Mouse (Mus musculus) kidney, embryonic 16.5 days (tissue): ENCODE measurements around the gene Cenpe. TPM values are rescaled to one million over a fixed set of nuclear protein-coding genes. Genes with fewer than 3 reads are reported as not detected.
A peak's percentile ranks its signal among the peaks of the same experiment; 100 is the strongest.

Experiments
- ATAC-seq: fragments of 200-750 bp; cut with Nextera tagmentation; 2 replicates; pipeline ENCODE4 v1.8.0; 2017; ENCODE audit warnings: moderate TSS enrichment; ENCODE audit not compliant: low FRiP score, low TSS enrichment
- H3K27ac ChIP-seq: fragments of 300-500 bp; sonication (generic); 2 replicates; pipeline ENCODE4 v1.5.1; 2014; ENCODE audit warnings: low read length
- H3K27me3 ChIP-seq: fragments of 300-500 bp; sonication (generic); 2 replicates; pipeline ENCODE4 v1.6.1; 2014; ENCODE audit warnings: low read length, control low read depth, mixed read lengths; ENCODE audit not compliant: insufficient read depth
- H3K36me3 ChIP-seq: fragments of 300-500 bp; sonication (generic); 2 replicates; pipeline ENCODE4 v1.6.1; 2014; ENCODE audit warnings: low read length, control low read depth, mixed read lengths; ENCODE audit not compliant: insufficient read depth
- H3K4me1 ChIP-seq: fragments of 300-500 bp; sonication (generic); 2 replicates; pipeline ENCODE4 v1.6.1; 2014; ENCODE audit warnings: low read length, control low read depth, mixed read lengths; ENCODE audit not compliant: insufficient read depth
- H3K4me2 ChIP-seq: fragments of 300-500 bp; sonication (generic); replicated peaks from 2 replicates; pipeline ENCODE4 v1.6.1; 2014; ENCODE audit warnings: low read depth, low read length
- H3K4me3 ChIP-seq: fragments of 300-500 bp; sonication (generic); 2 replicates; pipeline ENCODE4 v1.5.1; 2014; ENCODE audit warnings: mild to moderate bottlenecking, low read length
- H3K9ac ChIP-seq: fragments of 300-500 bp; sonication (generic); replicated peaks from 2 replicates; pipeline ENCODE4 v1.6.1; 2014; ENCODE audit warnings: low read length
- H3K9me3 ChIP-seq: fragments of 300-500 bp; sonication (generic); 2 replicates; pipeline ENCODE4 v1.6.1; 2016; ENCODE audit warnings: low read length, control low read depth
- WGBS: fragments of 180-500 bp; shearing (Covaris S2); extraction: QIAGEN DNeasy Blood & Tissue Kit; methylation state at CpG from one replicate; pipeline ENCODE4 v1.1.7; 2014; 5-methylcytosine and 5-hydroxymethylcytosine counted together
- polyA plus RNA-seq: library from polyadenylated mRNA; unstranded; fragments of >200 nt; fragmentation: Nextera tagmentation; extraction: Ambion mirVana; gene quantifications from 2 replicates; pipeline ENCODE4 v1.2.1, GENCODE M21; 2015

Gene Cenpe
- polyA plus RNA-seq, 1 experiment from 2014 or later = 26.5 TPM

DNA sequence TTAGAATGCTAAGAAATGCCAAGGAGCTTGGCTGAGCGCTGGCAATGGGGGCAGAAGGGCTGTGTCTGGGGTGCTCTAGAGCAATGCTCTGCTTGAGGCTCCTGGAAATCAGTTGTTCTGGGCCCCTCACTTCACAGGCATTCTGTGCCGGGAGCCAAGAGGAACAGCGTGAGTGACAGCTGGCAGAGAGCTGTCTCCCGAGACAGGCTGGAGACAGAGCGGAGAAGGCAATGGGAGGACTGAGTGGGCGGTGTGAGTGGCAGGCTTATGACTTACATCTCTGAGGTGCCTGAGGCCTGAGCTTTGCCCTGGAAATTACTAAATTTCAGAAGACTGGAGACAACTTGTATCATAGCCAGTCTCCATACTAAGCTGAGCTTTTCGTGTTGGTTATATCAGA, 81.4 kb downstream of the Cenpe start:
- no peaks in the 10 kb centered on the region for H3K4me1 ChIP-seq
- H3K36me3 ChIP-seq = no peaks in the 10 kb centered on the region
- WGBS = 51% methylated on average over 7 of the region's 7 CpGs
- no peaks in the 10 kb centered on the region for H3K27me3 ChIP-seq
- no peaks in the 10 kb centered on the region for H3K9me3 ChIP-seq
- H3K9ac ChIP-seq = no peak overlapping the region
- H3K4me2 ChIP-seq = no peak overlapping the region
- ATAC-seq = no peak
- H3K4me3 ChIP-seq = no peak overlapping the region
- H3K27ac ChIP-seq = no peak overlapping the region

- Histone ChIP-seq H3K9ac (no peak overlapping the region), H3K4me1 (no peaks in the 10 kb centered on the region), H3K9me3 (no peaks in the 10 kb centered on the region), H3K27ac (no peak overlapping the region), H3K4me2 (no peak overlapping the region), H3K4me3 (no peak overlapping the region), H3K27me3 (no peaks in the 10 kb centered on the region), H3K36me3 (no peaks in the 10 kb centered on the region)
- 78% methylated on average over 1 of the region's 1 CpGs for WGBS
- no peak for ATAC-seq
These were observed 83.2 kb downstream of the Cenpe start for GRCm38 (mm10) chr3:135295559-135295958.

DNA sequence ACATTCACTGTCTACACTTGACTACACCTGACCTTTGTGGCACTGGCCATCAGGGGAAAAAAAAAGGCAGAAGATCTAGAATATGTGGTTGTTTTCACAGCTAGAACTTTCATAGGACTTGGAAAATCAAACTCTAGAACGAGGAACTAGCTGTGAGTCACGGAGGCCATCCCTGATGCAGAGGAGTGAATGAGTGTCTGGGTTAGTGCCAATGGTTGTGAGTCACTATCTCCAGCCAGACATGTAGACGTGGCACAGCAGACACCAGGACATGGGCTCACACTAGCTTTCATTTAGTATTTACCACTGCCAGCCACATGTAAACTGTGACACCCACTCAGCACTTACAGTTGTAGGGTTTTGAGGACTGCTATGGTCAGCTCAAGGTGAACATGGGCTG, 86.2 kb downstream of the Cenpe start:
- Histone ChIP-seq H3K36me3 (no peaks in the 10 kb centered on the region), H3K4me2 (no peak overlapping the region), H3K27me3 (no peaks in the 10 kb centered on the region), H3K4me3 (no peak overlapping the region), H3K4me1 (no peaks in the 10 kb centered on the region), H3K27ac (no peak overlapping the region), H3K9ac (no peak overlapping the region), H3K9me3 (no peaks in the 10 kb centered on the region)
- 83% methylated on average over 3 of the region's 3 CpGs for WGBS
- no peak for ATAC-seq

GRCm38 (mm10) chr3:135300081-135300480, 87.7 kb downstream of the Cenpe start:
- Histone ChIP-seq H3K27me3 (no peaks in the 10 kb centered on the region), H3K4me1 (no peaks in the 10 kb centered on the region), H3K27ac (no peak overlapping the region), H3K4me3 (no peak overlapping the region), H3K36me3 (no peaks in the 10 kb centered on the region), H3K9me3 (no peaks in the 10 kb centered on the region), H3K9ac (no peak overlapping the region), H3K4me2 (no peak overlapping the region)
- ATAC-seq = no peak
- 34% methylated on average over 6 of the region's 6 CpGs for whole genome bisulfite sequencing

GRCm38 (mm10) chr3:135304060-135304459, 91.7 kb downstream of the Cenpe start:
- no peak overlapping the region for H3K27ac ChIP-seq
- H3K9ac ChIP-seq = no peak overlapping the region
- WGBS = 30% methylated on average over 6 of the region's 6 CpGs

GRCm38 (mm10) chr3:135304566-135304965, 92.2 kb downstream of the Cenpe start:
- ATAC-seq = no peak
- Histone ChIP-seq H3K27ac (no peak overlapping the region), H3K27me3 (no peaks in the 10 kb centered on the region), H3K36me3 (no peaks in the 10 kb centered on the region), H3K4me2 (no peak overlapping the region), H3K4me1 (0 out of 2 replicates have a peak, but pooled peaks cover 4% of the 10 kb centered on the region), H3K4me3 (no peak overlapping the region), H3K9ac (no peak overlapping the region), H3K9me3 (no peaks in the 10 kb centered on the region)
- 25% methylated on average over 9 of the region's 9 CpGs for WGBS

More at GRCm38 (mm10) chr3:135304060-135304459, 91.7 kb downstream of the Cenpe start:
- ATAC-seq = no peak
- Histone ChIP-seq H3K36me3 (no peaks in the 10 kb centered on the region), H3K9me3 (no peaks in the 10 kb centered on the region), H3K4me3 (no peak overlapping the region), H3K27me3 (no peaks in the 10 kb centered on the region), H3K4me1 (0 out of 2 replicates have a peak, but pooled peaks cover 4% of the 10 kb centered on the region), H3K4me2 (no peak overlapping the region)

DNA sequence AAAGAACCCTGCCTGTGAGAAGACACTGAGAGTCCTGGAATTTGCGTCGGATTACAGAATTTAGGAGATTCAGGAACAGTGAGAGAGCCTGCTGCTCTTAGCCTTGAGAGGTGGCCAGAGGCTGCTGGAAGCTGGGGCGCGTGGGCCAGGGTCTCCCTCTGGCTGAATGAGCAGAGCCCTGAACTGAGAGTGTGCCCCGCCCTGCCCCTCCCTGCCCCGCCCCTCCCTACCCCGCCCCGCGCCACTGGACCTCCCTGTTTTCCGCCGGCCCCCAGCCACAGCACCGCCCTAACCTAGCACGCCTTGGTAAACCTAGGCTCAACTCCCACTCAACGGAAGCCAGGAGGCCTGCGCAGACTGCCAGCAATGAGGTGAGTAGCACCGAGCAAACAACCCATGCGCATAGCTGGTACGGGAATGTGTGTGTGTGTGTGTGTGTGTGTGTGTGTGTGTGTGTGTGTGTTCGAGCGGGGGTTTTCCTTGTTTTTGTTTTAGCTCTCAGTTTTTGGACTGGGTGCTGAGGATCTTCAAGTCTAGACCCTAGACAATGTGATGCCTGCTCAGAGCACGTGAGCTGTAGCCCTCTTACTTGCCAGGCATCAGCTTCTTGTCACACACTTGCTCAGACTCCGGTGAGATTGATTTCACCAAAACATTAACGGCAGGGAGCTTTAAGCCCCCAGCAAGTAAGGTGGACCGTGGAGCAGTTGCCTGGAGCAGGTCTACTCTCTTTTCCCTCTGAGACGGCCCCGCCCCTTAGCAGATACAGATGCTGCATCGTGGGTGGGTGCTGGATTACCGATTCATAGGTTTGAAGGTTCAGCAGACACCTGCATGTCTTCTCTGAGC, 95.3 kb downstream of the Cenpe start, which contains the start of gene Slc9b2:
Gene Slc9b2, plus strand, starts transcription at position 290 of the 849 bp plus-strand sequence.
- WGBS = 5% methylated on average over 28 of the region's 28 CpGs
- peak; percentile 98 for ATAC-seq
- Histone ChIP-seq H3K9ac (peak within 1 kb of the TSS; percentile 41), H3K4me2 (peak within 1 kb of the TSS; percentile 65), H3K27ac (no peak within 1 kb of the TSS), H3K4me1 (0 out of 2 replicates have a peak, but pooled peaks cover 4% of the 10 kb centered on the region), H3K9me3 (no peaks in the 10 kb centered on the region), H3K27me3 (no peaks in the 10 kb centered on the region), H3K4me3 (peak within 1 kb of the TSS; percentile 42), H3K36me3 (no peaks in the 10 kb centered on the region)

GRCm38 (mm10) chr3:135312916-135313491, 100.7 kb downstream of the Cenpe start:
- Histone ChIP-seq H3K4me3 (no peak overlapping the region), H3K4me2 (no peak overlapping the region), H3K36me3 (no peaks in the 10 kb centered on the region), H3K27ac (no peak overlapping the region), H3K27me3 (no peaks in the 10 kb centered on the region), H3K9me3 (peaks cover 3% of the 10 kb centered on the region; the same call in 1 of the 2 replicates), H3K4me1 (0 out of 2 replicates have a peak, but pooled peaks cover 2% of the 10 kb centered on the region), H3K9ac (no peak overlapping the region)
- ATAC-seq = no peak
- WGBS = 37% methylated on average over 2 of the region's 2 CpGs

- ATAC-seq = no peak
- H3K27me3 ChIP-seq = no peaks in the 10 kb centered on the region
- no peak overlapping the region for H3K9ac ChIP-seq
- WGBS = 85% methylated on average over 2 of the region's 2 CpGs
- peaks cover 3% of the 10 kb centered on the region; the same call in 1 of the 2 replicates for H3K9me3 ChIP-seq
- no peak overlapping the region for H3K4me2 ChIP-seq
- no peaks in the 10 kb centered on the region for H3K4me1 ChIP-seq
- H3K4me3 ChIP-seq = no peak overlapping the region
- H3K36me3 ChIP-seq = no peaks in the 10 kb centered on the region
- H3K27ac ChIP-seq = no peak overlapping the region
These were observed 101.4 kb downstream of the Cenpe start for GRCm38 (mm10) chr3:135313727-135314126.

GRCm38 (mm10) chr3:135314811-135315210, 102.5 kb downstream of the Cenpe start:
- Histone ChIP-seq H3K4me1 (no peaks in the 10 kb centered on the region), H3K9ac (no peak overlapping the region), H3K36me3 (no peaks in the 10 kb centered on the region), H3K4me3 (no peak overlapping the region), H3K9me3 (peaks cover 3% of the 10 kb centered on the region; the same call in 1 of the 2 replicates), H3K27me3 (no peaks in the 10 kb centered on the region), H3K4me2 (no peak overlapping the region), H3K27ac (no peak overlapping the region)
- ATAC-seq = peak; percentile 27; the same call in 1 of the 2 replicates
- WGBS = 67% methylated on average over 2 of the region's 2 CpGs
